Mouse (Mus musculus): ENCODE results near the gene Slc38a8. TPM values are rescaled to one million over a fixed set of nuclear protein-coding genes. Genes with fewer than 3 reads are reported as not detected.

Slc38a8 gene
- polyA plus RNA-seq, 1 experiment from 2014 or later = not detected

GRCm38 (mm10) chr8:119461356-119461755 lies 40.1 kb downstream of the Slc38a8 start:
- H3K79me2 ChIP-seq (ENCODE audit: inconsistent target) = no peaks in the 10 kb centered on the region
- no peak overlapping the region for H3K27ac ChIP-seq
- H3K4me3 ChIP-seq (ENCODE audit: inconsistent target) = no peak overlapping the region
- 81% methylated on average over 9 of the region's 9 CpGs for WGBS (ENCODE audit: missing documents)
- no peaks in the 10 kb centered on the region for H3K36me3 ChIP-seq (ENCODE audit: inconsistent target)

GRCm38 (mm10) chr8:119459724-119460123 lies 41.8 kb downstream of the Slc38a8 start:
- H3K27ac ChIP-seq = no peak overlapping the region
- 70% methylated on average over 16 of the region's 16 CpGs for WGBS (ENCODE audit: missing documents)
- H3K79me2 ChIP-seq (ENCODE audit: inconsistent target) = no peaks in the 10 kb centered on the region

GRCm38 (mm10) chr8:119456045-119456444 lies 45.5 kb downstream of the Slc38a8 start:
- H3K27ac ChIP-seq = no peak overlapping the region
- no peak overlapping the region for H3K4me3 ChIP-seq (ENCODE audit: inconsistent target)
- H3K79me2 ChIP-seq (ENCODE audit: inconsistent target) = no peaks in the 10 kb centered on the region
- no peaks in the 10 kb centered on the region for H3K36me3 ChIP-seq (ENCODE audit: inconsistent target)
- WGBS (ENCODE audit: missing documents) = 88% methylated on average over 5 of the region's 5 CpGs

More at GRCm38 (mm10) chr8:119459724-119460123, 41.8 kb downstream of the Slc38a8 start:
- Histone ChIP-seq H3K36me3 (ENCODE audit: inconsistent target) (no peaks in the 10 kb centered on the region), H3K4me3 (ENCODE audit: inconsistent target) (no peak overlapping the region)

GRCm38 (mm10) chr8:119452919-119453318 lies 48.6 kb downstream of the Slc38a8 start:
- H3K79me2 ChIP-seq (ENCODE audit: inconsistent target) = no peaks in the 10 kb centered on the region
- H3K36me3 ChIP-seq (ENCODE audit: inconsistent target) = no peaks in the 10 kb centered on the region
- 89% methylated on average over 5 of the region's 5 CpGs for WGBS (ENCODE audit: missing documents)
- H3K27ac ChIP-seq = no peak overlapping the region
- no peak overlapping the region for H3K4me3 ChIP-seq (ENCODE audit: inconsistent target)

- no peak overlapping the region for H3K27ac ChIP-seq
- 86% methylated on average over 4 of the region's 4 CpGs for WGBS (ENCODE audit: missing documents)
- H3K4me3 ChIP-seq (ENCODE audit: inconsistent target) = no peak overlapping the region
- H3K36me3 ChIP-seq (ENCODE audit: inconsistent target) = no peaks in the 10 kb centered on the region
- H3K79me2 ChIP-seq (ENCODE audit: inconsistent target) = no peaks in the 10 kb centered on the region
These were observed 50.4 kb downstream of the Slc38a8 start for GRCm38 (mm10) chr8:119451131-119451530.

GRCm38 (mm10) chr8:119449627-119450026 lies 51.9 kb downstream of the Slc38a8 start:
- Histone ChIP-seq H3K36me3 (ENCODE audit: inconsistent target) (peaks cover 14% of the 10 kb centered on the region), H3K27ac (no peak overlapping the region), H3K4me3 (ENCODE audit: inconsistent target) (no peak overlapping the region), H3K79me2 (ENCODE audit: inconsistent target) (no peaks in the 10 kb centered on the region)
- 87% methylated on average over 12 of the region's 12 CpGs for WGBS (ENCODE audit: missing documents)

GRCm38 (mm10) chr8:119447781-119448170 lies 53.7 kb downstream of the Slc38a8 start:
- Histone ChIP-seq H3K36me3 (ENCODE audit: inconsistent target) (peaks cover 33% of the 10 kb centered on the region), H3K4me3 (ENCODE audit: inconsistent target) (no peak overlapping the region), H3K27ac (no peak overlapping the region), H3K79me2 (ENCODE audit: inconsistent target) (no peaks in the 10 kb centered on the region)
- whole genome bisulfite sequencing (ENCODE audit: missing documents) = 20% methylated on average over 17 of the region's 17 CpGs

GRCm38 (mm10) chr8:119446990-119447780 lies 54.3 kb downstream of the Slc38a8 start:
- Histone ChIP-seq H3K79me2 (ENCODE audit: inconsistent target) (no peaks in the 10 kb centered on the region), H3K36me3 (ENCODE audit: inconsistent target) (peaks cover 36% of the 10 kb centered on the region), H3K27ac (no peak overlapping the region), H3K4me3 (ENCODE audit: inconsistent target) (no peak overlapping the region)
- WGBS (ENCODE audit: missing documents) = 7% methylated on average over 64 of the region's 80 CpGs

- H3K79me2 ChIP-seq (ENCODE audit: inconsistent target) = no peaks in the 10 kb centered on the region
- 13% methylated on average over 25 of the region's 52 CpGs for WGBS (ENCODE audit: missing documents)
- no peak within 1 kb of the TSS for H3K4me3 ChIP-seq (ENCODE audit: inconsistent target)
- peaks cover 36% of the 10 kb centered on the region for H3K36me3 ChIP-seq (ENCODE audit: inconsistent target)
- H3K27ac ChIP-seq = no peak within 1 kb of the TSS
These were observed 55.1 kb downstream of the Slc38a8 start, which contains the start of gene Necab2 for GRCm38 (mm10) chr8:119446211-119446989. TSS of gene Necab2 (plus strand) at chr8:119446719.

GRCm38 (mm10) chr8:119442970-119443369 lies 58.5 kb downstream of the Slc38a8 start:
- H3K27ac ChIP-seq = no peak overlapping the region
- peaks cover 16% of the 10 kb centered on the region for H3K79me2 ChIP-seq (ENCODE audit: inconsistent target)
- no peak overlapping the region for H3K4me3 ChIP-seq (ENCODE audit: inconsistent target)
- 94% methylated on average over 8 of the region's 8 CpGs for WGBS (ENCODE audit: missing documents)
- H3K36me3 ChIP-seq (ENCODE audit: inconsistent target) = peaks cover 36% of the 10 kb centered on the region

- H3K79me2 ChIP-seq (ENCODE audit: inconsistent target) = peaks cover 26% of the 10 kb centered on the region
- WGBS (ENCODE audit: missing documents) = 30% methylated on average over 5 of the region's 5 CpGs
- H3K36me3 ChIP-seq (ENCODE audit: inconsistent target) = peaks cover 36% of the 10 kb centered on the region
- no peak overlapping the region for H3K27ac ChIP-seq
- H3K4me3 ChIP-seq (ENCODE audit: inconsistent target) = no peak overlapping the region
These were observed 59.5 kb downstream of the Slc38a8 start for GRCm38 (mm10) chr8:119442013-119442412.

GRCm38 (mm10) chr8:119440952-119441270 lies 60.6 kb downstream of the Slc38a8 start:
- H3K27ac ChIP-seq = 0 out of 2 replicates have a peak overlapping the region, but pooled peaks have one; percentile 8
- no peak overlapping the region for H3K4me3 ChIP-seq (ENCODE audit: inconsistent target)
- peaks cover 35% of the 10 kb centered on the region for H3K36me3 ChIP-seq (ENCODE audit: inconsistent target)
- 62% methylated on average over 1 of the region's 1 CpGs for WGBS (ENCODE audit: missing documents)
- H3K79me2 ChIP-seq (ENCODE audit: inconsistent target) = peaks cover 27% of the 10 kb centered on the region

- Histone ChIP-seq H3K4me3 (ENCODE audit: inconsistent target) (no peak overlapping the region), H3K36me3 (ENCODE audit: inconsistent target) (peaks cover 30% of the 10 kb centered on the region), H3K27ac (peak overlapping the region; percentile 8; the same call in 1 of the 2 replicates), H3K79me2 (ENCODE audit: inconsistent target) (peaks cover 27% of the 10 kb centered on the region)
- WGBS (ENCODE audit: missing documents) = 35% methylated on average over 16 of the region's 16 CpGs
These were observed 61.1 kb downstream of the Slc38a8 start for GRCm38 (mm10) chr8:119440250-119440951.

- no peak overlapping the region for H3K4me3 ChIP-seq (ENCODE audit: inconsistent target)
These were observed 61.6 kb downstream of the Slc38a8 start for GRCm38 (mm10) chr8:119439893-119440249.

More at GRCm38 (mm10) chr8:119439893-119440249, 61.6 kb downstream of the Slc38a8 start:
- Histone ChIP-seq H3K79me2 (ENCODE audit: inconsistent target) (peaks cover 27% of the 10 kb centered on the region), H3K36me3 (ENCODE audit: inconsistent target) (peaks cover 24% of the 10 kb centered on the region), H3K27ac (peak overlapping the region; percentile 8; the same call in 1 of the 2 replicates)
- 93% methylated on average over 7 of the region's 7 CpGs for WGBS (ENCODE audit: missing documents)

All from macrophage (primary cell).